Mouse (Mus musculus) G1E (cell line): ENCODE measurements around the gene Fh1.

Source experiments
- CTCF ChIP-seq: IDR thresholded peaks from 2 replicates; pipeline ENCODE4 v1.5.1; 2012; ENCODE audit warnings: low read depth, low read length, inconsistent platforms, mixed read lengths
- GATA1 ChIP-seq: IDR thresholded peaks from 2 replicates; pipeline ENCODE4 v1.6.1; 2012; ENCODE audit warnings: borderline replicate concordance, low read length, inconsistent platforms, mixed read lengths
- POLR2AphosphoS5 ChIP-seq: IDR thresholded peaks from 2 replicates; pipeline ENCODE4 v1.6.1; 2012; ENCODE audit warnings: low read depth, low read length, inconsistent platforms; ENCODE audit not compliant: insufficient replicate concordance
- TAL1 ChIP-seq: conservative IDR thresholded peaks from 2 replicates; pipeline ENCODE4 v1.6.1; 2012; ENCODE audit warnings: low read depth, low read length, inconsistent platforms, mixed read lengths

DNA sequence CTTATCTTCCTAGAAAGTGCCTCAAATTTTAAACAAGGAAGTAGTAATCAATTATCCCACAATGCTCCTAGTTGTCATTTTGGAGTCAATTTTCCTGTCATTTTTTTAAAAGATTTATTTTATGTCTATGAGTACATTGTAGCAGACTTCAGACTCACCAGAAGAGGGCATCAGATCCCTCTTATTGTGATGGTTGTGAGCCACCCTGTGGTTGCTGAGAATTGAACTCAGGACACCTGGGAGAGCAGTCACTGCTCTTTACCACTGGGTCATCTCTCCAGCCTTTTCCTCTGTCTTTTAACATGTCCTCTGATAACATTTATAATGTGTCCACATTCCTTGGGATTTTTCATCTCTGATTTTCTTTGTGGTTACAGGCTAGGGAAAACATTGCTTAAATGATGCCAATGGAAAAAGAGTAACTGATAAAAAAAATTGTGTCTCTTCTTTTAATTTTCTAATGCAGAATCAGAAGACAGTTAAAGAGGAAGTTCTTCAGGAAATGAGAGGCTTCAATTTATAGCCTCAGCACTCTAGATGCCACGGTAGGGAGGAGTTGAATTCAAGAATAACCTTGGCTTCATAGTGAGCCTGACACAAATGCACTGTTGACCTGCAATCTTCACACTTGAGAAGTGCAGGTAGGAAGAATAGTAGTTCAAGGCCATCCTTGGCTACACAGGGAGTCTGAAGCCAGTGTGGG lies 706 bp upstream of the Fh1 start:
- TF ChIP-seq CTCF (no peak), GATA1 (no peak), TAL1 (no peak), POLR2AphosphoS5 (no peak)
